Mouse (Mus musculus) myocyte (in vitro differentiated cells): ENCODE data around the gene Msi2.

Experiments used
- E2F4 ChIP-seq: IDR thresholded peaks from one replicate; pipeline ENCODE4 v1.6.1; 2011; ENCODE audit warnings: mild to moderate bottlenecking, control low read depth, moderate library complexity; ENCODE audit not compliant: insufficient read depth
- MAX ChIP-seq: IDR thresholded peaks from one replicate; pipeline ENCODE4 v1.6.1; 2011; ENCODE audit warnings: low read depth, mild to moderate bottlenecking, control low read depth
- POLR2A ChIP-seq: IDR thresholded peaks from one replicate; pipeline ENCODE4 v1.6.1; 2011; ENCODE audit warnings: low read depth, mild to moderate bottlenecking, control low read depth, moderate library complexity; ENCODE audit not compliant: insufficient read length
- POLR2AphosphoS2 ChIP-seq: IDR thresholded peaks from one replicate; pipeline ENCODE4 v1.6.1; 2011; ENCODE audit warnings: low read depth, control low read depth; ENCODE audit not compliant: insufficient read length
- TCF12 ChIP-seq: IDR thresholded peaks from one replicate; pipeline ENCODE4 v1.6.1; 2011; ENCODE audit warnings: mild to moderate bottlenecking, control low read depth; ENCODE audit not compliant: poor library complexity, insufficient read depth, severe bottlenecking

DNA sequence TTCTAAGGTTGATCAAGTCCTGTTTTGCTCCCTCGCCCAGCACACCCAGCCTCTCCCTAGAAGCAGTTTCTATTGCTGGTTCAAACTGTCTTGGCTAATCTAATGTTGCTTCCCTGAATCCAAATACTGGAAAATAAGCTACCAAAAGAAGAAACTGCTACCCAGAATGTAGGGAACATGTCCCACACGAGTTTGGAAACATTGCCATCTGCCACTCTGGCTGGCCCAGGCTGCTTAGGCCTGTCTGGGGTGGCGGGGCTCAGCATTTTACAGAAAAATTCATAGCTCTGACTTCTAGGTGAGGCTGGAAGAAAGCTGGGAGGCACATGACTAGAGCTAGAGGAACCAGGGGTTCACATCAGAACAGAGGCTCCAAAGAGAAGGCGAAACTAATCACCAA, 345.7 kb downstream of the Msi2 start:
- no peak for TF ChIP-seq POLR2A
- no peak for TF ChIP-seq POLR2AphosphoS2
- no peak for TF ChIP-seq TCF12
- no peak for TF ChIP-seq E2F4
- no peak for TF ChIP-seq MAX
